ENCODE assay signal across 9 mouse cellular contexts in the genomic region with DNA sequence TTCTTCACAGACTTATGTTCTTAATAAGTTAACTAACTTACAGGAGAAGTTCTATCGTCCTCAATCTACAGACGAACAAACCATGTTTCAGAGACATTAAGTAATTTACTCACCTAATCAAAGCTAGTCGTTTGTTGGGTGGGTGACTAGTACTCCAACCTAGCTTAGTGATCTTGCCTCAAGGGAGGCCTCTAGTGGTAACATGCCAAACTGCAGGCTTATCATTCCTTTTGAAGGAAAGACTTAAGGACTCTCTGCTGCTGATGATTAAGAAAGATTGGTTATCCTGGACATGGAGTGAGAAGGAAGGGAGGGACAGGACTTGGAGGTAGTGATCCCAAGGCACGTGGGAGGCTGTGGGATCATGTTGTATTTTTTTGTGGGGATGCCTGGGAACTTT. TPM values are rescaled to one million over a fixed set of nuclear protein-coding genes. Genes with fewer than 3 reads are reported as not detected.
A peak's percentile ranks its signal among the peaks of the same experiment; 100 is the strongest.
DNase-seq lines count a peak whose midpoint lies in the region; TF ChIP-seq lines count a peak whose summit lies in the region.
"Had no signal": no experiment of that assay in that cellular context is flagged by ENCODE, and none has a peak within 500 bp of the region (broad histone marks: within the 10 kb centered on the region; RNA-seq: fewer than 3 reads in every experiment).

No protein-coding gene starts in this region.

- no peaks in the 10 kb centered on the region for H3K36me3 ChIP-seq in thymus, adult 2 months (ENCODE audit: control insufficient read depth, insufficient read depth, low read length)
- H3K36me3 ChIP-seq: stomach, embryonic 15.5 days had no signal

- DNase-seq in gastrocnemius, adult 18-20 months (ENCODE audit: low spot score), result peak; percentile 49
- no peak for DNase-seq in gastrocnemius, postnatal 25 days
- DNase-seq in urinary bladder, postnatal 36 days (ENCODE audit: low spot score in 2 of 2), result peak; percentile 20 to 36
- no peak for DNase-seq in urinary bladder, postnatal 4 days (ENCODE audit: low spot score in 2 of 2)
- peak; percentile 79 for DNase-seq in embryo, embryonic 10.5 days (ENCODE audit: low spot score)
- DNase-seq in kidney, adult 9 months, result peak; percentile 77
- peak; percentile 66 for DNase-seq in lung, postnatal 14 days
- peak; percentile 64 for DNase-seq in thymus, adult 2 months

- no peaks in the 10 kb centered on the region for H3K4me1 ChIP-seq in thymus, adult 2 months (replicated peaks; ENCODE audit: control insufficient read depth, insufficient read depth, low read length)
- H3K4me1 ChIP-seq: stomach, embryonic 15.5 days had no signal

- 36% methylated on average over 4 of the region's 4 CpGs for WGBS in thymus, adult 2 months

- TF ChIP-seq POLR2A in thymus, adult 2 months (IDR thresholded peaks at IDR 0.05; ENCODE audit: control insufficient read depth, extremely low read depth, insufficient read depth, low read length, poor library complexity), result no peak

- H3K4me3 ChIP-seq in thymus, adult 2 months (ENCODE audit: control insufficient read depth, insufficient read depth, low read length), result no peak overlapping the region
- H3K4me3 ChIP-seq: stomach, embryonic 15.5 days had no signal

- H3K27ac ChIP-seq in thymus, adult 2 months (ENCODE audit: control insufficient read depth, insufficient read depth, low read length), result no peak overlapping the region
- H3K27ac ChIP-seq: stomach, embryonic 15.5 days had no signal

- TF ChIP-seq CTCF in thymus, adult 2 months (IDR thresholded peaks at IDR 0.05; ENCODE audit: borderline replicate concordance, control insufficient read depth, extremely low read depth, insufficient read depth, low read length, poor library complexity), result no peak

- H3K27me3 ChIP-seq in thymus, adult 2 months (ENCODE audit: control insufficient read depth, insufficient read depth, low read length), result no peaks in the 10 kb centered on the region
- H3K27me3 ChIP-seq: stomach, embryonic 15.5 days had no signal

RNA-seq across cellular contexts. Expression of a gene that starts 11.3 kb away (rescaled TPM):
- not detected for total RNA-seq in gastrocnemius, adult 18-20 months (2021)
- not detected for total RNA-seq in gastrocnemius, postnatal 25 days (2021)
- polyA plus RNA-seq in thymus, adult 2 months (2012; rRNA removed), result 0.11 and 0.17 TPM in 2 replicates

RNA-seq across cellular contexts. Expression of a gene that starts 22.0 kb away (rescaled TPM):
- total RNA-seq in gastrocnemius, adult 18-20 months (2021), result 1 to 10 TPM; 4.3 to 5.3 TPM
- total RNA-seq in gastrocnemius, postnatal 25 days (2021), result 1 to 10 TPM; 4.5 to 5.5 TPM
- 5.5 and 5.7 TPM in 2 replicates for polyA plus RNA-seq in thymus, adult 2 months (2012; rRNA removed)

RNA-seq across cellular contexts. Expression of a gene that starts 38.1 kb away (rescaled TPM):
- under 1 TPM; 0.09 to 0.21 TPM for total RNA-seq in gastrocnemius, adult 18-20 months (2021)
- under 1 TPM; 0.56 to 0.96 TPM for total RNA-seq in gastrocnemius, postnatal 25 days (2021)
- polyA plus RNA-seq in thymus, adult 2 months (2012; rRNA removed), result 71.8 and 93.5 TPM in 2 replicates

Comparison
In these comparisons a context has a peak if more than half of its experiments do, and no peak if none do; other contexts are left out.
1. DNase-seq: peak in gastrocnemius, adult 18-20 months (single experiment), urinary bladder, postnatal 36 days (2 of 2), embryo, embryonic 10.5 days (single experiment), kidney, adult 9 months (single experiment), lung, postnatal 14 days (single experiment) and thymus, adult 2 months (single experiment); none in gastrocnemius, postnatal 25 days (single experiment) and urinary bladder, postnatal 4 days (0 of 2).